Mouse (Mus musculus) embryo, embryonic 11.5 days (tissue): ENCODE data around the gene Fkbp10.

Source experiments
- DNase-seq: peaks from one replicate; pipeline ENCODE4 v3.0.0-alpha.2; 2012; ENCODE audit warnings: low read depth, low spot score

The Fkbp10 gene

GRCm38 (mm10) chr11:100409686-100410085 lies 5.8 kb upstream of the Fkbp10 start:
- DNase-seq: no peak

- no peak for DNase-seq
Measured at GRCm38 (mm10) chr11:100411736-100412135, 3.8 kb upstream of the Fkbp10 start.

GRCm38 (mm10) chr11:100413541-100413940 lies 2.0 kb upstream of the Fkbp10 start:
- DNase-seq: no peak

GRCm38 (mm10) chr11:100414021-100414913 lies 1.2 kb upstream of the Fkbp10 start, which contains the start of gene P3h4:
TSS of gene P3h4 (minus strand) at chr11:100414836.
- peak; percentile 83 for DNase-seq

GRCm38 (mm10) chr11:100421537-100421936 lies 6.0 kb downstream of the Fkbp10 start:
- DNase-seq: no peak

- DNase-seq: no peak
Measured at GRCm38 (mm10) chr11:100423836-100424235, 8.3 kb downstream of the Fkbp10 start.

- peak; percentile 63 for DNase-seq
Measured at GRCm38 (mm10) chr11:100425851-100426250, 10.4 kb downstream of the Fkbp10 start.

GRCm38 (mm10) chr11:100426820-100427219 lies 11.3 kb downstream of the Fkbp10 start:
- DNase-seq: no peak

GRCm38 (mm10) chr11:100428612-100429199 lies 13.2 kb downstream of the Fkbp10 start:
- no peak for DNase-seq

GRCm38 (mm10) chr11:100430052-100430451 lies 14.6 kb downstream of the Fkbp10 start:
- no peak for DNase-seq

GRCm38 (mm10) chr11:100432002-100432401 lies 16.5 kb downstream of the Fkbp10 start:
- no peak for DNase-seq

- DNase-seq: no peak
Measured at GRCm38 (mm10) chr11:100435678-100436246, 20.3 kb downstream of the Fkbp10 start.

GRCm38 (mm10) chr11:100437901-100438300 lies 22.4 kb downstream of the Fkbp10 start:
- DNase-seq: no peak

GRCm38 (mm10) chr11:100440691-100441522 lies 25.4 kb downstream of the Fkbp10 start:
- peak; percentile 66 for DNase-seq

- no peak for DNase-seq
Measured at GRCm38 (mm10) chr11:100441797-100442196, 26.3 kb downstream of the Fkbp10 start, which contains the start of the genes Nt5c3b and Klhl10. TSS of gene Nt5c3b (minus strand) at chr11:100441808. TSS of gene Klhl10 (plus strand) at chr11:100441917.

GRCm38 (mm10) chr11:100442625-100443024 lies 27.1 kb downstream of the Fkbp10 start:
- DNase-seq: no peak

- DNase-seq: no peak
Measured at GRCm38 (mm10) chr11:100457247-100457646, 41.8 kb downstream of the Fkbp10 start.

GRCm38 (mm10) chr11:100457711-100458110 lies 42.2 kb downstream of the Fkbp10 start:
- DNase-seq: no peak

GRCm38 (mm10) chr11:100462699-100463098 lies 47.2 kb downstream of the Fkbp10 start:
- DNase-seq: no peak

GRCm38 (mm10) chr11:100465229-100465792 lies 49.8 kb downstream of the Fkbp10 start:
- no peak for DNase-seq

GRCm38 (mm10) chr11:100465833-100466232 lies 50.3 kb downstream of the Fkbp10 start:
- no peak for DNase-seq
